Mouse (Mus musculus) common myeloid progenitor, adult 5-6 weeks (primary cell): ENCODE measurements around the gene Ubxn10. TPM values are rescaled to one million over a fixed set of nuclear protein-coding genes. Genes with fewer than 3 reads are reported as not detected.

ENCODE experiments used
- ATAC-seq: replicated peaks from 2 replicates; pipeline ENCODE4 v1.8.0; 2016; ENCODE audit warnings: low read depth, mild to moderate bottlenecking, moderate TSS enrichment, inconsistent platforms; ENCODE audit not compliant: poor library complexity, severe bottlenecking
- total RNA-seq: library from RNA; stranded (forward); fragments of 200-1000, 187-1606 nt; gene quantifications from 2 replicates; pipeline ENCODE4 v1.2.3, GENCODE M21; 2017

Ubxn10 gene
- total RNA-seq = not detected in 2 replicates

- no peak for ATAC-seq
Measured at GRCm38 (mm10) chr4:138737031-138737430, at the start of gene Ubxn10. Gene Ubxn10 (minus strand): TSS chr4:138737167.

- ATAC-seq = no peak
Measured at GRCm38 (mm10) chr4:138786141-138786540, 49.2 kb upstream of the Ubxn10 start.

- ATAC-seq = no peak
Measured at GRCm38 (mm10) chr4:138785721-138786120, 48.8 kb upstream of the Ubxn10 start.

DNA sequence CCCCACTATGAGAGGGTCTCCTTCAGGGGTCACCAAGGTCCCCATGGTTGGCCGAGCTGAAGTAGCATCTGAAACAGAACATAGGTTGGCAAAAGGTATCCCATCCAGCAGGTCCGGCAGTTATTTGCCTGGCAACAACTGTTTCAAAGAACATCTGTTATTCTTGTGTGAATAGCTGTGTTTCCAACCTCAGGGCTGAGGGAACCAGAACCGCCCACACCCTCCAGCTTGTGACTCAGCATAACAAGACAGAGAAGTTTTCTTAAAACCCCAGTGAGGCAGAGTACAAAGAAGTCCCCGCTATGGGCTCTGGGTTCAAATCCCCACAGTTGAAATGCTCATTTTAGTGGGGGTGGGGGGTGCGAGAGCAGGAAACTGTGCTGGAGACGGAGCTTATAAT, 45.1 kb upstream of the Ubxn10 start:
- ATAC-seq = no peak

- no peak for ATAC-seq
Measured at GRCm38 (mm10) chr4:138780300-138780699, 43.3 kb upstream of the Ubxn10 start.

DNA sequence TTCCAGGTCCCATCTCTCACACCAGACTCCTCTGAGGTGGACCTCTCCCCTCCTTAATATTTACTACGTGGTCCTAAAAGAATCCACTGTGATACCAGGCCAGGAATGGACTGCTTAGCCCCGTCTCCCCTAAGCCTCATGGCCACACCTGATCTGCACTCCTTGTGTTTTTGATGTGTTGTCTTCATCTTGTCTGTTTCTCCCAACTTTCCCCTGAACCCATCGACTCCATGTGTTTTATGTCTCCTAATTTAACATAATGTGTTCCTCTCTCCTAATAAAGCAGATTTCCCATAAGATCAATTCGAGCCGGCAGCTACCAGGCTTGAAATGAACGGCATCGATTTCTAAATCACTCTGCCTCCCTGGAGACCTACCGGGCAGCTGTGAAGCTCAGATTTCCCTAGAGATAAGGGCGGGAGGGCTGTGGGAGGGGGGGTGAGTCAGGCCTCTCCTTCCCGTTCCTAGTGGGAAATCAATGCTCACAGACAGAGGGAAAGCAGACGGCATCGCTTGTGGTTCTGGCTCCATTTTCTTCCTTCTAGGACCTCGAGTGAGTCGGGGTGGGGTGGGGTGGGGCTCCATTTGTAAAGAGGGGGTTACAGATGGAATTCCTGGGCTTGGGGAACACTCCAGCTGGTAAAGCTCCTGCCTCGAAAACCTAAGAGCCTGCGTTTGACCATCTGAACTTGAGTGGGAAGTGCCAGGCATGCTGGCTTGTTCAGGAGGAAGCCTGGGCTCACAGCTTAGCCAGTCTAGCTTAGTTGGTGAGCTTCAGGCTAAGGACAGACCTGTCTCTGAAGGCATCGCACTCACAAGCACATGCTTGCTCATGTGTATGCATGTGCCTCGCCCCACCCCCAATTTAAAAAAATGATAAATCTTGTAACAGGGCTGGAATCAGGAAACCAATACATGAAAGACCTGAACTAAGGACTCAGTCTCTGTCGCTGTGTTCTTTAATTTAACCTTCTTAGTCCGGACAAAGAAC, 40.7 kb upstream of the Ubxn10 start:
- ATAC-seq = no peak

DNA sequence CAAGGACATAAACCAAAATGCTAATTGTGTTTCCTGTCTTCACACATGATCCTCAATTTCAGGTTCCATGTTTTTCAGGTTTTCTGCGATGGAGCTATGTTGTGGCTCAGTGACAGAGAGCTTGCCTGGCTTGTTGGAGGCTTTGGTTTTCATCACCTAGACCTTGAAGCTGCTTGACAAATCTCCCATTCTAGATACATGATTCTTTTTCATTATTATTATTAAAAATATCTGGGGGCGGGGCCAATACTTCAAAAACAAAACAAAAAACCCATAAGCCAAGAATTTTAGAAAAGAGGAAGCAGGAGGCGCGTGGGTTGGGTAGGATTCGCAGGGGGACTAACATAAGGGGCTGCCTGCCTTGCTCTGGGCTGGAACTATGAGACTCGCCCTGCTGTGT, 38.5 kb upstream of the Ubxn10 start, which contains the start of gene Pla2g2d:
TSS of gene Pla2g2d (plus strand) at position 301 of the 400 bp plus-strand sequence.
- no peak for ATAC-seq

GRCm38 (mm10) chr4:138772386-138772785, 35.4 kb upstream of the Ubxn10 start:
- no peak for ATAC-seq

DNA sequence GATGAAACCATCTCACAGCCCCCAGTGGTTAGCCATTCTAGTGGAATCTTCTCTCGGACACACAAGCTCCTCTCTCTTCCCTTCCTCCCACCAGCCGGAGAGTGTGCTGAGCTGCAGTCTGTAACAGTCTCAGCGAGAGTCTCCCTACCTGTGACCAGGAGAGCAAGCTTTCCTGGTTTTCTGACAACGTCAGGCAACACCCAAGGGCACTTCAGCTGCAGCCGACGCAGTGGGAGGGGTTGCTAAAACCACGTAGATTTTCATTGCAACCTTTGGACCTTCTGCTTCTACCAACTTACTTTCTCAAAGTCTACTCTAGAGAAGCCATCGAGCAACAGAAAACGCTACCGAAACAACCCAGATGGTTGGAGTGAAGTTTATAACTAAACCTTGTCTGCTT, 35.0 kb upstream of the Ubxn10 start:
- no peak for ATAC-seq

- ATAC-seq = no peak
Measured at GRCm38 (mm10) chr4:138762266-138762665, 25.3 kb upstream of the Ubxn10 start.

GRCm38 (mm10) chr4:138757416-138757815, 20.4 kb upstream of the Ubxn10 start, which contains the start of gene Pla2g2f:
Gene Pla2g2f (minus strand): TSS chr4:138757626.
- ATAC-seq = no peak

GRCm38 (mm10) chr4:138755983-138756382, 19.0 kb upstream of the Ubxn10 start:
- no peak for ATAC-seq

DNA sequence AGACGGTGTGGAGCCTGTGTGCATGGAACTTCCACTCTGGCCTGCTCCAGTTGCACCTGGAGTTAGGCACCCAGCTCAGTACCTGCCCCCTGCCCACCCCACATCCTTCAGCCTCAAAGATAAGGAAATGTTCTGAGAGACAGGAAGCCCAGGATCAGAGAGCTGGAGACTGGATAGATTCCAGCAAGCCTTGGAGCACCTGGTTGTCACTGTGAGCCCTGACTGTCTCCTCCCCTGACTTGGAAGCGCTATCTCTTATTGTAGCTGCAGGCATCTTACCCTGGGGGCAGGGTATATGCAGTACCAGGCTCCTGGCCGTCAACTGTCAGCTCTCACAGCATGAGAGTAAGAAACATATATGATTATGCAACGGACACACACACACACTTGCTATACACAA, 18.5 kb upstream of the Ubxn10 start:
- no peak for ATAC-seq

GRCm38 (mm10) chr4:138754432-138754831, 17.5 kb upstream of the Ubxn10 start:
- no peak for ATAC-seq

DNA sequence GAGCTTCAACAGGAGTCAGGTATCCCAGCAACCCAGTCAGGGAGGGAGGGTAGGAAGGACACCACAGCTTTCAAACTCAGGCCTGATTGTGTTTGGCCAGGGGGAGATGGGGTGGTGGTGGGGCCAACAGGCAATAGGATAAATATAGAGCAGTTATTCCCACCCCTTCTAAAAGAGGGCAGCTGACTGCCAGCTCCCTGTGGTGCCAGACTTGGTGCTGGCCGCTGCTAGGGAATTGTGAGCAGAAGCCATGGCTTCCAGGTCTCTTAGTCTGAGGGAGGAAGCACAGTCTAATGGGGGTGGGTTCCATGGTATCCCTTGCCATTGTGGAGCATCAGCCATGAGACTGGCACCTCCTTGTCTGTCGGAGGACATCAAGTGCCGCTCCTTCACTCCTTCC, 16.6 kb upstream of the Ubxn10 start:
- no peak for ATAC-seq

DNA sequence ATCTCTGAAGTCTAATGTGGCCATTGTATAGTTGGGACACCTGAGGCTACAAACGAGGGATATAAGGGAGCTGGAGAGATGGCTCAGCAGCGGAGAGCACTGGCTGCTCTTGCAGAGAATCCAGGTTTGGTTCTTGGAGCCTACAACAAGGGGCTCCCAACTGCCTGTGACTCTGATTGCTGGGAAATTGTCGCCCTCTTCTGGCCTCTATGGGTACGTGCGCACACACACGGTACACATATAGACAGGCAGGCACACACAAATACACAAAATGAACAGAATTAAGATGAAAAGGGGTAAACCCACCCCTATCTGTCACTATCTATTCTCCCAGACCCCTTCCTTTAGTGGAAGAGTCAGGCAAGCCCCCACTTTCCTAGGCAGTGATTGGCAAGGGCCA, 15.6 kb upstream of the Ubxn10 start:
- no peak for ATAC-seq

GRCm38 (mm10) chr4:138748369-138749072, 11.6 kb upstream of the Ubxn10 start:
- ATAC-seq = peak; percentile 69; the same call in 1 of the 2 replicates

- ATAC-seq = no peak
Measured at GRCm38 (mm10) chr4:138747851-138748250, 10.9 kb upstream of the Ubxn10 start.

- ATAC-seq = no peak
Measured at GRCm38 (mm10) chr4:138746866-138747265, 9.9 kb upstream of the Ubxn10 start.

- no peak for ATAC-seq
Measured at GRCm38 (mm10) chr4:138745884-138746283, 8.9 kb upstream of the Ubxn10 start.
